Comparison of ENCODE assay signal across 25 mouse cellular contexts in the genomic region with DNA sequence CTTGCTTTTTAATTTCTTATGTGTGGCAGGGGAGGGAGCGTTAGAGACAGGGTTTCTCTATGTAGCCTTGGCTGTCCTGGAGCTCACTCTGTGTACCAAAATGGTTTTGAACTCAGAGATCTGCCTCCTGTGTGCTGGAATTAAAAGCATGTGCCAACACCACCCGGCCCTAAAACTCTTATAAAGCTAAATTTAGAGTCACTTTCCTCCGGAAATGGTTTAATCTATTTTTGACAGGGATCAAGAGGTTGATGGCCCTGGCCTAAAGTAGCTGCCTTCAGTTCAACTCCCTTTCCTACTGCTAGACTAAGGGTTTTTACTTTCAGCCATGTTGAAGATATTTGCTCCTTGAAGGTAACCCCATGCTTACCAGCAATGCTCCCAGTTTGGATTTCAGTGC. TPM values are rescaled to one million over a fixed set of nuclear protein-coding genes. Genes with fewer than 3 reads are reported as not detected.
DNase-seq lines count a peak whose midpoint lies in the region; ATAC-seq and TF ChIP-seq lines count a peak whose summit lies in the region.
"Had no signal": no experiment of that assay in that cellular context is flagged by ENCODE, and none has a peak within 500 bp of the region (broad histone marks: within the 10 kb centered on the region; RNA-seq: fewer than 3 reads in every experiment).

No protein-coding gene starts in this region.

- H3K27ac ChIP-seq in heart, embryonic 12.5 days (ENCODE audit: poor library complexity, severe bottlenecking), result peak overlapping the region; percentile 54
- no peak overlapping the region for H3K27ac ChIP-seq in kidney, adult 2 months (ENCODE audit: insufficient read depth, low read depth, low read length)
- H3K27ac ChIP-seq in embryonic facial prominence, embryonic 10.5 days (replicated peaks), result peak overlapping the region; percentile 84; the same call in 1 of the 2 replicates
- peak overlapping the region; percentile 0; the same call in 1 of the 2 replicates for H3K27ac ChIP-seq in limb, embryonic 14.5 days (replicated peaks; ENCODE audit: low read depth, low read length)
- H3K27ac ChIP-seq: left cerebral cortex, adult 2 months; midbrain, embryonic 15.5 days had no signal

- no peak for TF ChIP-seq POLR2A in kidney, adult 2 months (IDR thresholded peaks at IDR 0.05; ENCODE audit: low read depth, low read length)
- TF ChIP-seq POLR2A in limb, embryonic 14.5 days (IDR thresholded peaks at IDR 0.05; ENCODE audit: borderline replicate concordance, extremely low read depth, insufficient read depth, insufficient read length), result no peak

- H3K9me3 ChIP-seq in heart, embryonic 12.5 days (replicated peaks), result no peaks in the 10 kb centered on the region
- no peaks in the 10 kb centered on the region for H3K9me3 ChIP-seq in embryonic facial prominence, embryonic 10.5 days
- H3K9me3 ChIP-seq in limb, embryonic 14.5 days (ENCODE audit: control insufficient read depth, low read length), result no peaks in the 10 kb centered on the region
- H3K9me3 ChIP-seq: midbrain, embryonic 15.5 days; stomach, embryonic 15.5 days had no signal

- H3K9ac ChIP-seq in heart, embryonic 12.5 days, result no peak overlapping the region
- H3K9ac ChIP-seq in limb, embryonic 14.5 days (ENCODE audit: low read depth, low read length, severe bottlenecking), result no peak overlapping the region
- H3K9ac ChIP-seq: midbrain, embryonic 15.5 days; stomach, embryonic 15.5 days had no signal

- no peak for ATAC-seq in heart, embryonic 12.5 days (ENCODE audit: insufficient number of reproducible peaks, low FRiP score)
- ATAC-seq in limb, embryonic 14.5 days (ENCODE audit: low FRiP score, low read depth), result no peak
- ATAC-seq: forebrain, embryonic 14.5 days; midbrain, embryonic 15.5 days had no signal

- no peak for TF ChIP-seq CTCF in kidney, adult 2 months (conservative IDR thresholded peaks at IDR 0.05; ENCODE audit: insufficient read depth, insufficient read length, low read depth, low read length)

- peaks cover 11% of the 10 kb centered on the region for H3K4me1 ChIP-seq in heart, embryonic 12.5 days (replicated peaks)
- H3K4me1 ChIP-seq in kidney, adult 2 months (ENCODE audit: control insufficient read depth, insufficient read depth, low read length), result peaks cover 6% of the 10 kb centered on the region; the same call in 1 of the 2 replicates
- peaks cover 17% of the 10 kb centered on the region for H3K4me1 ChIP-seq in embryonic facial prominence, embryonic 10.5 days
- peaks cover 9% of the 10 kb centered on the region for H3K4me1 ChIP-seq in limb, embryonic 14.5 days (ENCODE audit: control insufficient read depth, insufficient read depth, low read length)

- WGBS in heart, embryonic 12.5 days, result 42% methylated on average over 3 of the region's 3 CpGs
- 42% methylated on average over 3 of the region's 3 CpGs for WGBS in kidney, adult 2 months
- WGBS in embryonic facial prominence, embryonic 10.5 days, result 56% methylated on average over 3 of the region's 3 CpGs
- WGBS in limb, embryonic 14.5 days, result 29% methylated on average over 3 of the region's 3 CpGs

- H3K4me2 ChIP-seq in heart, embryonic 12.5 days, result no peak overlapping the region
- H3K4me2 ChIP-seq in limb, embryonic 14.5 days (replicated peaks; ENCODE audit: low read depth, low read length, severe bottlenecking), result no peak overlapping the region

- DNase-seq in heart, postnatal 4 days, result no peak
- peak; percentile 19 for DNase-seq in kidney, adult 2 months
- DNase-seq in kidney, postnatal 14 days, result no peak
- no peak for DNase-seq in embryonic facial prominence, embryonic 10.5 days (ENCODE audit: low spot score)
- no peak for DNase-seq in limb, embryonic 14.5 days (ENCODE audit: low spot score)
- no peak for DNase-seq in right cerebral cortex, postnatal 14 days
- DNase-seq: adrenal gland, adult 8-10 months; cerebellum, adult 11-12 months had no signal

- H3K36me3 ChIP-seq in heart, embryonic 12.5 days, result no peaks in the 10 kb centered on the region
- no peaks in the 10 kb centered on the region for H3K36me3 ChIP-seq in kidney, adult 2 months (ENCODE audit: control insufficient read depth, insufficient read depth, low read length)
- H3K36me3 ChIP-seq in embryonic facial prominence, embryonic 10.5 days (replicated peaks), result no peaks in the 10 kb centered on the region
- no peaks in the 10 kb centered on the region for H3K36me3 ChIP-seq in limb, embryonic 14.5 days (ENCODE audit: control insufficient read depth, insufficient read depth, low read length)
- H3K36me3 ChIP-seq: midbrain, embryonic 15.5 days; stomach, embryonic 15.5 days had no signal

- 0 out of 2 replicates have a peak, but pooled peaks cover 4% of the 10 kb centered on the region for H3K27me3 ChIP-seq in heart, embryonic 12.5 days (replicated peaks)
- H3K27me3 ChIP-seq in kidney, adult 2 months (replicated peaks; ENCODE audit: control insufficient read depth, insufficient read depth, low read length), result no peaks in the 10 kb centered on the region
- no peaks in the 10 kb centered on the region for H3K27me3 ChIP-seq in embryonic facial prominence, embryonic 10.5 days (replicated peaks; ENCODE audit: low read depth, poor library complexity, severe bottlenecking)
- no peaks in the 10 kb centered on the region for H3K27me3 ChIP-seq in limb, embryonic 14.5 days (ENCODE audit: control insufficient read depth, insufficient read depth, low read length)
- H3K27me3 ChIP-seq: CH12.LX; midbrain, embryonic 15.5 days; stomach, embryonic 15.5 days had no signal

- no peak overlapping the region for H3K4me3 ChIP-seq in heart, embryonic 12.5 days
- no peak overlapping the region for H3K4me3 ChIP-seq in kidney, adult 2 months (ENCODE audit: insufficient read depth, low read depth, low read length)
- no peak overlapping the region for H3K4me3 ChIP-seq in embryonic facial prominence, embryonic 10.5 days
- no peak overlapping the region for H3K4me3 ChIP-seq in limb, embryonic 14.5 days (replicated peaks; ENCODE audit: low read length)
- H3K4me3 ChIP-seq: myocyte had no signal

RNA-seq across cellular contexts. Expression of a gene that starts 0.8 kb away (rescaled TPM):
- 0.26 and 0.52 TPM in 2 replicates for polyA plus RNA-seq in heart, embryonic 12.5 days (2016; fragmentation: Nextera tagmentation; extraction: Ambion mirVana)
- under 1 TPM in 1 of 2 experiments, not detected in 1; 0.23 TPM for total RNA-seq in heart, postnatal 4 days (2021)
- 0.12 and 0.19 TPM in 2 replicates for polyA plus RNA-seq in kidney, adult 2 months (2012; rRNA removed)
- 3.4 and 3.9 TPM in 2 replicates for polyA plus RNA-seq in embryonic facial prominence, embryonic 10.5 days (2016; fragmentation: Nextera tagmentation; extraction: Ambion mirVana)
- polyA plus RNA-seq in limb, embryonic 14.5 days (2012; rRNA removed), result 0.14 TPM in 1 of 2 replicates, not detected in the other
- polyA plus RNA-seq in limb, embryonic 14.5 days (2014; fragmentation: Nextera tagmentation; extraction: Ambion mirVana), result not detected in 2 replicates
- total RNA-seq: gastrocnemius, postnatal 10 days; layer of hippocampus, postnatal 10 days; left cerebral cortex, adult 2 months; left cerebral cortex, postnatal 36 days; liver, adult 2 months; megakaryocyte-erythroid progenitor cell, adult 5-6 weeks; MEL had no signal
- polyA plus RNA-seq: cortical plate, adult 2 months; forebrain, embryonic 14.5 days; liver, adult 2 months; lung, embryonic 16.5 days; myocyte; neural tube, embryonic 14.5 days had no signal

RNA-seq across cellular contexts. Expression of a gene that starts 22.4 kb away (rescaled TPM):
- polyA plus RNA-seq in heart, embryonic 12.5 days (2016; fragmentation: Nextera tagmentation; extraction: Ambion mirVana), result 30.7 and 34.7 TPM in 2 replicates
- total RNA-seq in heart, postnatal 4 days (2021), result 10 to 100 TPM; 26.9 to 28.9 TPM
- 3.7 and 5.4 TPM in 2 replicates for polyA plus RNA-seq in kidney, adult 2 months (2012; rRNA removed)
- polyA plus RNA-seq in embryonic facial prominence, embryonic 10.5 days (2016; fragmentation: Nextera tagmentation; extraction: Ambion mirVana), result 31.7 and 33.4 TPM in 2 replicates
- polyA plus RNA-seq in limb, embryonic 14.5 days (2012; rRNA removed), result 23.1 and 23.4 TPM in 2 replicates
- 47.4 and 52.7 TPM in 2 replicates for polyA plus RNA-seq in limb, embryonic 14.5 days (2014; fragmentation: Nextera tagmentation; extraction: Ambion mirVana)

RNA-seq across cellular contexts. Expression of a gene that starts 45.3 kb away (rescaled TPM):
- polyA plus RNA-seq in heart, embryonic 12.5 days (2016; fragmentation: Nextera tagmentation; extraction: Ambion mirVana), result 1.5 and 1.7 TPM in 2 replicates
- total RNA-seq in heart, postnatal 4 days (2021), result 1 to 10 TPM; 4.9 to 5.4 TPM
- 3.3 and 3.8 TPM in 2 replicates for polyA plus RNA-seq in kidney, adult 2 months (2012; rRNA removed)
- polyA plus RNA-seq in embryonic facial prominence, embryonic 10.5 days (2016; fragmentation: Nextera tagmentation; extraction: Ambion mirVana), result 9.6 and 10.1 TPM in 2 replicates
- 15.4 and 19.1 TPM in 2 replicates for polyA plus RNA-seq in limb, embryonic 14.5 days (2012; rRNA removed)
- polyA plus RNA-seq in limb, embryonic 14.5 days (2014; fragmentation: Nextera tagmentation; extraction: Ambion mirVana), result 6.0 and 9.3 TPM in 2 replicates
- total RNA-seq: granulocyte monocyte progenitor cell, adult 5-6 weeks had no signal
